Mouse (Mus musculus): ENCODE data around the gene Arid5a. TPM values are rescaled to one million over a fixed set of nuclear protein-coding genes. Genes with fewer than 3 reads are reported as not detected.

Gene Arid5a
- polyA plus RNA-seq, 1 experiment from 2014 or later: 2.9 TPM

GRCm38 (mm10) chr1:36315776-36316100 is 8.2 kb downstream of the Arid5a start:
- H3K9me3 ChIP-seq: no peaks in the 10 kb centered on the region
- no peak for DNase-seq (ENCODE audit: extremely low spot score, low spot score)
- H3K4me3 ChIP-seq: no peak overlapping the region
- 84% methylated on average over 2 of the region's 2 CpGs for WGBS
- 0 out of 2 replicates have a peak, but pooled peaks cover 2% of the 10 kb centered on the region for H3K27me3 ChIP-seq (ENCODE audit: poor library complexity, severe bottlenecking)
- H3K4me1 ChIP-seq: no peaks in the 10 kb centered on the region
- no peak overlapping the region for H3K27ac ChIP-seq
- peaks cover 4% of the 10 kb centered on the region; the same call in 1 of the 2 replicates for H3K36me3 ChIP-seq (replicated peaks)

- Histone ChIP-seq H3K27ac (no peak overlapping the region), H3K27me3 (ENCODE audit: poor library complexity, severe bottlenecking) (no peaks in the 10 kb centered on the region), H3K36me3 (replicated peaks) (peaks cover 7% of the 10 kb centered on the region), H3K4me3 (no peak overlapping the region), H3K4me1 (peaks cover 11% of the 10 kb centered on the region), H3K9me3 (no peaks in the 10 kb centered on the region)
- DNase-seq (ENCODE audit: extremely low spot score, low spot score): no peak
- WGBS: 89% methylated on average over 2 of the region's 2 CpGs
Measured at GRCm38 (mm10) chr1:36321164-36321563, 13.6 kb downstream of the Arid5a start.

- peaks cover 7% of the 10 kb centered on the region for H3K36me3 ChIP-seq (replicated peaks)
- DNase-seq (ENCODE audit: extremely low spot score, low spot score): no peak
- H3K9me3 ChIP-seq: no peaks in the 10 kb centered on the region
- H3K4me1 ChIP-seq: peaks cover 11% of the 10 kb centered on the region
- no peak overlapping the region for H3K27ac ChIP-seq
- WGBS: 75% methylated on average over 11 of the region's 11 CpGs
- H3K27me3 ChIP-seq (ENCODE audit: poor library complexity, severe bottlenecking): no peaks in the 10 kb centered on the region
- no peak overlapping the region for H3K4me3 ChIP-seq
Measured at GRCm38 (mm10) chr1:36321829-36322573, 14.5 kb downstream of the Arid5a start.

GRCm38 (mm10) chr1:36323076-36323475 is 15.5 kb downstream of the Arid5a start:
- WGBS: 70% methylated on average over 9 of the region's 9 CpGs
- no peak overlapping the region for H3K27ac ChIP-seq
- no peak overlapping the region for H3K4me3 ChIP-seq
- no peaks in the 10 kb centered on the region for H3K9me3 ChIP-seq
- H3K36me3 ChIP-seq (replicated peaks): peaks cover 13% of the 10 kb centered on the region
- H3K27me3 ChIP-seq (ENCODE audit: poor library complexity, severe bottlenecking): no peaks in the 10 kb centered on the region
- no peak for DNase-seq (ENCODE audit: extremely low spot score, low spot score)
- H3K4me1 ChIP-seq: peaks cover 11% of the 10 kb centered on the region

- H3K36me3 ChIP-seq (replicated peaks): peaks cover 13% of the 10 kb centered on the region
- no peaks in the 10 kb centered on the region for H3K27me3 ChIP-seq (ENCODE audit: poor library complexity, severe bottlenecking)
- H3K4me3 ChIP-seq: no peak overlapping the region
- no peaks in the 10 kb centered on the region for H3K9me3 ChIP-seq
- H3K4me1 ChIP-seq: peaks cover 11% of the 10 kb centered on the region
- H3K27ac ChIP-seq: no peak overlapping the region
- DNase-seq (ENCODE audit: extremely low spot score, low spot score): peak; percentile 34
- 62% methylated on average over 8 of the region's 8 CpGs for WGBS
Measured at GRCm38 (mm10) chr1:36323746-36324448, 16.4 kb downstream of the Arid5a start.

GRCm38 (mm10) chr1:36325900-36326321 is 18.4 kb downstream of the Arid5a start:
- Histone ChIP-seq H3K4me1 (peaks cover 11% of the 10 kb centered on the region), H3K9me3 (no peaks in the 10 kb centered on the region), H3K36me3 (replicated peaks) (peaks cover 19% of the 10 kb centered on the region)

GRCm38 (mm10) chr1:36326815-36327214 is 19.3 kb downstream of the Arid5a start:
- no peaks in the 10 kb centered on the region for H3K27me3 ChIP-seq (ENCODE audit: poor library complexity, severe bottlenecking)

More at GRCm38 (mm10) chr1:36325900-36326321, 18.4 kb downstream of the Arid5a start:
- Histone ChIP-seq H3K27ac (no peak overlapping the region), H3K4me3 (no peak overlapping the region), H3K27me3 (ENCODE audit: poor library complexity, severe bottlenecking) (no peaks in the 10 kb centered on the region)
- no peak for DNase-seq (ENCODE audit: extremely low spot score, low spot score)
- WGBS: 93% methylated on average over 2 of the region's 2 CpGs

GRCm38 (mm10) chr1:36331743-36332142 is 24.2 kb downstream of the Arid5a start:
- Histone ChIP-seq H3K4me1 (no peaks in the 10 kb centered on the region), H3K9me3 (no peaks in the 10 kb centered on the region), H3K36me3 (replicated peaks) (peaks cover 54% of the 10 kb centered on the region), H3K27ac (no peak overlapping the region), H3K4me3 (no peak overlapping the region), H3K27me3 (ENCODE audit: poor library complexity, severe bottlenecking) (no peaks in the 10 kb centered on the region)
- DNase-seq (ENCODE audit: extremely low spot score, low spot score): no peak
- WGBS: 84% methylated on average over 6 of the region's 6 CpGs

More at GRCm38 (mm10) chr1:36326815-36327214, 19.3 kb downstream of the Arid5a start:
- 82% methylated on average over 2 of the region's 2 CpGs for WGBS
- H3K4me1 ChIP-seq: peaks cover 11% of the 10 kb centered on the region
- H3K9me3 ChIP-seq: no peaks in the 10 kb centered on the region
- peaks cover 26% of the 10 kb centered on the region for H3K36me3 ChIP-seq (replicated peaks)
- no peak overlapping the region for H3K27ac ChIP-seq
- H3K4me3 ChIP-seq: no peak overlapping the region
- DNase-seq (ENCODE audit: extremely low spot score, low spot score): no peak

GRCm38 (mm10) chr1:36332955-36333887 is 25.7 kb downstream of the Arid5a start:
- H3K36me3 ChIP-seq (replicated peaks): peaks cover 62% of the 10 kb centered on the region
- H3K27ac ChIP-seq: no peak overlapping the region
- H3K4me3 ChIP-seq: no peak overlapping the region
- DNase-seq (ENCODE audit: extremely low spot score, low spot score): no peak
- no peaks in the 10 kb centered on the region for H3K9me3 ChIP-seq
- no peaks in the 10 kb centered on the region for H3K27me3 ChIP-seq (ENCODE audit: poor library complexity, severe bottlenecking)
- 85% methylated on average over 14 of the region's 14 CpGs for WGBS
- H3K4me1 ChIP-seq: no peaks in the 10 kb centered on the region

- Histone ChIP-seq H3K36me3 (replicated peaks) (peaks cover 99% of the 10 kb centered on the region), H3K4me3 (no peak overlapping the region), H3K4me1 (no peaks in the 10 kb centered on the region), H3K9me3 (no peaks in the 10 kb centered on the region), H3K27me3 (ENCODE audit: poor library complexity, severe bottlenecking) (no peaks in the 10 kb centered on the region), H3K27ac (no peak overlapping the region)
- WGBS: 95% methylated on average over 6 of the region's 6 CpGs
- DNase-seq (ENCODE audit: extremely low spot score, low spot score): no peak
Measured at GRCm38 (mm10) chr1:36342547-36342946, 35.0 kb downstream of the Arid5a start.

GRCm38 (mm10) chr1:36352351-36352750 is 44.8 kb downstream of the Arid5a start:
- Histone ChIP-seq H3K36me3 (replicated peaks) (peaks cover 98% of the 10 kb centered on the region), H3K27ac (no peak overlapping the region), H3K9me3 (no peaks in the 10 kb centered on the region), H3K4me3 (no peak overlapping the region), H3K27me3 (ENCODE audit: poor library complexity, severe bottlenecking) (no peaks in the 10 kb centered on the region), H3K4me1 (no peaks in the 10 kb centered on the region)
- no peak for DNase-seq (ENCODE audit: extremely low spot score, low spot score)
- WGBS: 95% methylated on average over 4 of the region's 4 CpGs

- peaks cover 96% of the 10 kb centered on the region for H3K36me3 ChIP-seq (replicated peaks)
- no peak for DNase-seq (ENCODE audit: extremely low spot score, low spot score)
- H3K27me3 ChIP-seq (ENCODE audit: poor library complexity, severe bottlenecking): no peaks in the 10 kb centered on the region
- H3K4me1 ChIP-seq: no peaks in the 10 kb centered on the region
- no peak overlapping the region for H3K4me3 ChIP-seq
- H3K9me3 ChIP-seq: no peaks in the 10 kb centered on the region
- 95% methylated on average over 5 of the region's 5 CpGs for WGBS
- no peak overlapping the region for H3K27ac ChIP-seq
Measured at GRCm38 (mm10) chr1:36356955-36357695, 49.6 kb downstream of the Arid5a start.
